Mouse (Mus musculus) liver, adult 2 months (tissue): ENCODE measurements around the gene Trim10. TPM values are rescaled to one million over a fixed set of nuclear protein-coding genes. Genes with fewer than 3 reads are reported as not detected.

ENCODE experiments used
- DNase-seq: peaks from one replicate; pipeline ENCODE4 v3.0.0-alpha.2; 2011; ENCODE audit warnings: low read depth, low spot score; ENCODE audit errors: extremely low read depth
- H3K27ac ChIP-seq: fragments of 200-500 bp; replicated peaks from 2 replicates; pipeline ENCODE4 v1.5.1; 2012; ENCODE audit warnings: low read depth, mild to moderate bottlenecking, control low read depth, inconsistent platforms, low read length; ENCODE audit not compliant: insufficient read depth
- H3K27me3 ChIP-seq: fragments of 200-500 bp; 2 replicates; pipeline ENCODE4 v1.6.1; 2012; ENCODE audit warnings: mild to moderate bottlenecking, moderate library complexity, low read length, inconsistent platforms; ENCODE audit not compliant: control insufficient read depth, insufficient read depth
- H3K36me3 ChIP-seq: fragments of 200-500 bp; 2 replicates; pipeline ENCODE4 v1.6.1; 2012; ENCODE audit warnings: low read length, inconsistent platforms; ENCODE audit not compliant: control insufficient read depth, insufficient read depth
- H3K4me1 ChIP-seq: fragments of 200-500 bp; 2 replicates; pipeline ENCODE4 v1.6.1; 2011; ENCODE audit warnings: low read length; ENCODE audit not compliant: control insufficient read depth, insufficient read depth
- H3K4me3 ChIP-seq: fragments of 200-500 bp; 2 replicates; pipeline ENCODE4 v1.5.1; 2011; ENCODE audit warnings: low read depth, mild to moderate bottlenecking, control low read depth, low read length, moderate library complexity; ENCODE audit not compliant: insufficient read depth
- H3K79me2 ChIP-seq: fragments of 200-500 bp; 2 replicates; pipeline ENCODE4 v1.6.1; 2012; ENCODE audit warnings: inconsistent platforms, mild to moderate bottlenecking, low read length, moderate library complexity; ENCODE audit not compliant: control insufficient read depth, insufficient read depth
- H3K9ac ChIP-seq: fragments of 200-500 bp; 2 replicates; pipeline ENCODE4 v1.6.1; 2012; ENCODE audit warnings: low read depth, mild to moderate bottlenecking, control low read depth, inconsistent platforms, low read length
- CTCF ChIP-seq: fragments of 200-500 bp; IDR thresholded peaks from 2 replicates; pipeline ENCODE4 v1.5.1; 2011; ENCODE audit warnings: low read depth, low read length, control low read depth
- POLR2A ChIP-seq: fragments of 200-500 bp; IDR thresholded peaks from 2 replicates; pipeline ENCODE4 v1.6.1; 2011; ENCODE audit warnings: low read length, control low read depth; ENCODE audit not compliant: insufficient read depth; ENCODE audit errors: extremely low read depth
- WGBS: fragments of 180-500 bp; shearing (Covaris S2); methylation state at CpG from one replicate; pipeline ENCODE4 v1.1.7; 2018; 5-methylcytosine and 5-hydroxymethylcytosine counted together
- polyA plus RNA-seq: library from polyadenylated mRNA; depleted of rRNA; stranded (reverse); fragments of >200 nt; gene quantifications from 2 replicates; pipeline ENCODE4 v1.2.3, GENCODE M21; 2012
- total RNA-seq: library from RNA; depleted of rRNA; stranded (reverse); fragments of >200 nt; gene quantifications from 2 replicates; pipeline ENCODE4 v1.2.3, GENCODE M21; 2014

The Trim10 gene
- total and polyA plus RNA-seq, 2 experiments = not detected

- no peak overlapping the region for H3K27ac ChIP-seq
- H3K79me2 ChIP-seq = no peaks in the 10 kb centered on the region
- 72% methylated on average over 4 of the region's 4 CpGs for WGBS
- H3K27me3 ChIP-seq = no peaks in the 10 kb centered on the region
- H3K9ac ChIP-seq = no peak overlapping the region
- no peak for DNase-seq
- TF ChIP-seq POLR2A (no peak), CTCF (no peak)
- H3K4me1 ChIP-seq = peaks cover 3% of the 10 kb centered on the region; the same call in 1 of the 2 replicates
- no peaks in the 10 kb centered on the region for H3K36me3 ChIP-seq
- H3K4me3 ChIP-seq = no peak overlapping the region
Observed at GRCm38 (mm10) chr17:36832694-36833093, 36.7 kb upstream of the Trim10 start.

DNA sequence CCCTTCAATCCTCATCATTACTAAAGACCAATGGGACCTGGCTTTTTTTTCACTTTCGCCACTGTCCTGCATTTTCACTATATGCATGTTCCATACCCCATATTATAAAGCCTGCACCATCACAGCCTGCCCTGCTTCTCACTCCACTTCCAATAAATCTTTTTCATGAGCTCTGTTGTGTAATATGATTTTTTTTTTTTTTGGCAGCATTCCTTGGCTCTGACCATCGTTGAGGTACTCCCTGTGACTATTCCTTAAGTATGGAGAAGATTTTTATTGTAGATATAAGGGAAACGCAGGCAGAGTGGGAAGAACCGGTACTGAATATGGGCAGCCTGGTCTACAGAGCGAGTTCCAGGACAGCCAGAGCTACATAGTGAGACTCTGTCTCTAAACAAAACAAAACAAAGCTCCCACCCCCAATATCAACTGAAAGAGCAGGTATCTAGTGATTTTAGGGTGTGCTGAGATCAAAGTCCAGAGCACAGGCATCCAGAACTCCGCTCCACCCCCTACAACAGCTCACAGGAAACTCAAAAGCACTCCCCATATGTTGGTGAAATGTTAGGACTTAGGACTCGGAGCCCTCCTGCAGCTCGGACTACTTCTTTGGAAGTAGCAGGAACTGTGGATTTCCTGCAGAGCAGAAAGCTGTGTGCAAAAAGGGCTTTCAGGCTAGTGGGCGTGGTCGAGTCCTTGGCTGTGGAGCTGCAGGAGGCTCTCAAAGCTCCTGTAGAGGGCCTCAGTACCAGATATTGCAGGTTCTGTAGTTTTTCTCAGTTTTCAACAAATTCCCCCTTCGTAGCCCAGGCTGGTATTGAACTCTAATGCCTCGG, 33.6 kb upstream of the Trim10 start:
- Histone ChIP-seq H3K9ac (no peak overlapping the region), H3K79me2 (peaks cover 12% of the 10 kb centered on the region), H3K27me3 (no peaks in the 10 kb centered on the region), H3K4me1 (peaks cover 5% of the 10 kb centered on the region), H3K36me3 (no peaks in the 10 kb centered on the region), H3K27ac (peak overlapping the region; percentile 93), H3K4me3 (no peak overlapping the region; the same call in 1 of the 2 replicates)
- TF ChIP-seq CTCF = peak; percentile 41; the same call in 1 of the 2 replicates
- TF ChIP-seq POLR2A = no peak
- DNase-seq = peak; percentile 92
- 16% methylated on average over 12 of the region's 12 CpGs for WGBS

GRCm38 (mm10) chr17:36836427-36836812, 33.0 kb upstream of the Trim10 start:
- peak overlapping the region; percentile 93 for H3K27ac ChIP-seq
- H3K4me1 ChIP-seq = peaks cover 5% of the 10 kb centered on the region
- WGBS = 6% methylated on average over 3 of the region's 3 CpGs

GRCm38 (mm10) chr17:36836874-36837647, 32.3 kb upstream of the Trim10 start, which contains the start of gene Trim26:
Gene Trim26, plus strand, starts transcription at chr17:36837134.
- Histone ChIP-seq H3K79me2 (peaks cover 13% of the 10 kb centered on the region), H3K4me3 (peak within 1 kb of the TSS; percentile 81), H3K9ac (peak within 1 kb of the TSS; percentile 91), H3K27me3 (no peaks in the 10 kb centered on the region), H3K4me1 (peaks cover 5% of the 10 kb centered on the region), H3K36me3 (no peaks in the 10 kb centered on the region), H3K27ac (peak within 1 kb of the TSS; percentile 93)
- DNase-seq = peak; percentile 94
- under 1% methylated on average over 58 of the region's 58 CpGs for WGBS
- no peak for TF ChIP-seq CTCF
- TF ChIP-seq POLR2A = peak; percentile 91

More at GRCm38 (mm10) chr17:36836427-36836812, 33.0 kb upstream of the Trim10 start:
- peaks cover 12% of the 10 kb centered on the region for H3K79me2 ChIP-seq
- H3K27me3 ChIP-seq = no peaks in the 10 kb centered on the region
- peak overlapping the region; percentile 49 for H3K4me3 ChIP-seq
- TF ChIP-seq POLR2A = no peak
- H3K36me3 ChIP-seq = no peaks in the 10 kb centered on the region
- H3K9ac ChIP-seq = peak overlapping the region; percentile 70
- no peak for DNase-seq

- 82% methylated on average over 5 of the region's 5 CpGs for WGBS
- 0 out of 2 replicates have a peak, but pooled peaks cover 2% of the 10 kb centered on the region for H3K36me3 ChIP-seq
- peaks cover 18% of the 10 kb centered on the region for H3K4me1 ChIP-seq
- no peaks in the 10 kb centered on the region for H3K27me3 ChIP-seq
- no peak overlapping the region for H3K9ac ChIP-seq
- peaks cover 27% of the 10 kb centered on the region for H3K79me2 ChIP-seq
- DNase-seq = no peak
- no peak overlapping the region for H3K4me3 ChIP-seq
- H3K27ac ChIP-seq = no peak overlapping the region
- TF ChIP-seq POLR2A = no peak
- TF ChIP-seq CTCF = no peak
Observed at GRCm38 (mm10) chr17:36839001-36839400, 30.4 kb upstream of the Trim10 start.
